Mouse (Mus musculus) layer of hippocampus, adult 6 months (tissue): Measurements from ENCODE around the gene Hlcs. TPM values are rescaled to one million over a fixed set of nuclear protein-coding genes. Genes with fewer than 3 reads are reported as not detected.

Experiments used
- long read RNA-seq, 2 experiments: library from polyadenylated mRNA; unstranded; transcript quantifications; one replicate each; pipeline ENCODE4 v2.0.0; 2019 to 2020
- microRNA-seq: library from miRNA; unstranded; fragments of <30 nt; microRNA quantifications from one replicate; pipeline ENCODE4 v1.2.0, GENCODE M21; 2020
- polyA plus RNA-seq: library from polyadenylated mRNA; unstranded; fragments of <200 nt; fragmentation: Nextera tagmentation; gene quantifications from 2 replicates; pipeline ENCODE4 v1.2.3, GENCODE M21; 2021

Gene Hlcs
- 4.5 and 4.7 TPM in 2 replicates for polyA plus RNA-seq
- long read RNA-seq, experiment 1, full-length matches to known transcripts: 1 of 6 reads
- long read RNA-seq, experiment 1, partial matches to known transcripts: 1 of 6 reads
- long read RNA-seq, experiment 1, other reads (novel, unspliced or antisense): 4 of 6 reads
- long read RNA-seq, experiment 2, full-length matches to known transcripts: 9 of 23 reads
- long read RNA-seq, experiment 2, partial matches to known transcripts: 4 of 23 reads
- long read RNA-seq, experiment 2, other reads (novel, unspliced or antisense): 10 of 23 reads

GRCm38 (mm10) chr16:94313229-94314030, at the start of gene Hlcs:
Gene Hlcs, minus strand, starts transcription at chr16:94313571.

GRCm38 (mm10) chr16:94327781-94328711, 14.7 kb upstream of the Hlcs start, which contains the start of gene Ripply3:
Gene Ripply3, plus strand, starts transcription at chr16:94328420.

GRCm38 (mm10) chr16:94084711-94085602, 228.4 kb downstream of the Hlcs start, which contains the start of gene Sim2:
Gene Sim2, plus strand, starts transcription at chr16:94084931.

Small RNA genes within 50 kb of the gene (microRNA-seq; reads per million reads assigned to microRNA genes)
- not detected for gene Gm23062

Other genes starting within 250 kb of the Hlcs start
- gene Sim2, start 228.6 kb downstream of the Hlcs start, polyA plus RNA-seq: 0.04 TPM in 1 of 2 replicates, not detected in the other
- 0.13 and 0.26 TPM in 2 replicates for gene Ripply3, start 14.8 kb upstream of the Hlcs start, polyA plus RNA-seq
- gene Ttc3, start 57.0 kb upstream of the Hlcs start, polyA plus RNA-seq: 436 and 458 TPM in 2 replicates
- 143 and 154 TPM in 2 replicates for gene Pigp, start 58.3 kb upstream of the Hlcs start, polyA plus RNA-seq
- 29.4 and 34.1 TPM in 2 replicates for gene Vps26c, start 213.3 kb upstream of the Hlcs start, polyA plus RNA-seq